Mouse (Mus musculus) NIH3T3 (cell line): Measurements from ENCODE around the gene Cenpp.

Experiments used
- DNase-seq: peaks from one replicate; pipeline ENCODE4 v3.0.0-alpha.2; 2012; ENCODE audit warnings: low read depth

Cenpp gene

GRCm38 (mm10) chr13:49526235-49526634, 126.3 kb downstream of the Cenpp start:
- DNase-seq: no peak

DNA sequence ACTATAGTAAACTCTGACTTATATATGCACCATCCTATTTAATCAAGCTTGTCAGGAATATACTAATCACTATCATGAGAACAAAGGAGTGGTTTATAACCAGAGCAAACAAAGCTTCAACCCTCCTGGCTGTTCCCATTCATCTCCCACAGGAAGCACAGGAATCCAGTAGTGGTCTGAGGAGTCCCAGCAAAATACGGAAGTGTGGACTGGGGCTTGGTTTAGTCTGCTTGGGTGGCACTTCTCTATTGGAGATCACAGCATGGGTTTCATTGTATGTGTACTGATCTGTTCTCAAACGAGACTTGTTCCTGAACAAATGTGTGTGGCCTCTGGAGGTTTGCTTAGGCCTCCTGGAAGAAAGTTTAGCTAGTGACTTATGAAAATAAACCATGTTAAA, 133.8 kb downstream of the Cenpp start:
- DNase-seq: no peak

DNA sequence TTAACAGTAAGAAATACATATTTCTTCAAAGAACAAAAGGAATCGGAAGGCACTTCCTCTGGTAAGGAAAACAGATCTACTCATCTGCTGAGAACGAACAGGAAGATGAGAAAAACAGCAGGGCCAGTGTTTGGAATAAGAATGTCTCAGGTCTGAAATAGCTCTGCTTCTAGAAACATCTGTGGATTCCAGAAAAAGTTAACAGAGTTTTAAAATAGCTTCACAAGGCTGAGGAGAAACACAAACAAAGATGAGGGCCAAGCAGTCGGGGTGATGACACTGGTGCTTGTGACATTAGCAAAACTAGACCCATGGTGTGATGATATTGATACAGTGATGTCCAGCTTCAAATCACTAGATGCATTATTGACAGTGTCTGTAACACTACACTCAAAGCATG, 145.4 kb downstream of the Cenpp start:
- no peak for DNase-seq

DNA sequence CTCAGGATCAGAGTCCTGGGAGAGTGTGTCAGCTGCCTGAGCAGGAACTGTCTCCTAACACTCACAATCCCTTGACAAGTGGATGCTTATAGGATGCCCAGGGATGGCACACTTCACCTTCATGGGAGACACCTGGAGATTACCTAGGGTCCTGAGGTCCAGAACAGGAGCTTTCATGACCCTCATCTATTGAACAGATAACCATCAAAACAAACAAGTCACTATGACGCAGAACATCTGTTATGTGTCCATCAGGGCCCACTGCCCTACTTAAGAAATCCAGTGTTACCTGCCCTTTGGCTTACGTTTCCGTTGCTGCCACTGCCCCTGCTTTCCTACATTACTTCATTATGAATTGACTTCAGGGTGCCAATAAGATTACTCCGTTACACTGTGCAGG, 146.8 kb downstream of the Cenpp start:
- no peak for DNase-seq

DNA sequence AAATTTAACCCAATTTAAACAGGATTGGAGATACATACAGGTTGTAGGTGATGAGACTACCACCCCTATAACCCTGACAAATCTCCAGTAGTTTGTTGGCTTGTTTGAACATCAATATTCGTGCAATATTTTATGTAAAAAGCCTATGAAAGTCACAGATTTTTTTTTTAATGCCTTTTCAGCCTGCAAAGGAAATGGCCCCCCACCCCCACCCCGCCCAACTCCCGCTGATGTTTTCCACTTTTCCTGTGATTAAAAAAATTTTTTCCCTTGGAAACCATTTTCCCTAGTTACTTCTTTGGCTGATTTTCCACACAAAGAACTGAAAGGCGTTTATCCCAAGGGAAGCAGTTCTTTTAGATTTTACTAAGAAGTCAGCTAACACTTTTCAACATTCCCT, 148.1 kb downstream of the Cenpp start, which contains the start of gene Ecm2:
Gene Ecm2 (plus strand): TSS at position 301 of the 400 bp plus-strand sequence.
- DNase-seq: peak; percentile 27

DNA sequence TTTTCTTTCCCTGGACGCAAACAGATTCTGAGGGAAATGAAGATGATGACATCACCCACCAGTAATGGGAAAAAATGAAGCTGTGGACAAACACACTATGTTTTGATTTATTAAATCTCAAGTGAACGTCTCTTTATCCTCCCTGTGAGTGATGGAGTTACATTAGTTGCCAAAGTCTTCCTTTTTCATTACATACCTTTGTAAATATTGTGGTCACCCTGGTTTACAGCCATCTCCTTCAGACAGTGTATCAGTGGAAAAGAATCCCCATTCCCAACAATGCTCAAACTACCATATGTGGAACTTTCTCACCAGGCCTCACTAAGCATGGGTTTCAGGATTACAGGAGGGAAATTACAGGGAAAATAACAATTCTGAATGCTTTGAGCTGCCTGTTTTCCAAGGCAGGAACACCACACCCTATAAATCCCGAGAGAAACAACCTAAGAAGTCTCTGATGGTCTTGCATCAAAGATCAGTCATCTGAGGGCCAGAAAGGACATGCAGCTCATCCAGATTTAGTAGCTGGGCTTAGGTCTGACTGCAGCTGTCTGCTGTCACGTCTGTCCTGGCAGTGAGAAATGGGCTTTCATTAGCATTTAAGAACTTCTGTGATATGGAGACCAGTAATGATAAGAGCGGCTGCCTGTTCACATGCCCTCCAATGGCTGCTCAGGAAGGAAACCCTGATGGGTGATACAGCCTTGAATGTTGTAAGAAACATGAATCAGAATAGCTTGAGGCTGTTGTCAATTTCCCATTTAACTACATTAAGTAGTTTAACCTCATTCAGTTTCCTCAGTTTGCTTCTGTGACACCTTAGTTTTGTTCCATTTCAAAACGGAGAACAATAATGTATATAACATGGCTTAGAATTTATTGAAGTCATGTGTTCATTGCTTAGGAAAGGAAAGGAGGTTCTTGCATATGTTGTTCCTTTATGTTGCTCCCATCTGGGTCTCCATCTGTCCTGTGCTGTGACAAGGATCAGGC, 159.9 kb downstream of the Cenpp start, which contains the start of gene Tes3-ps:
Gene Tes3-ps (plus strand): TSS at position 943 of the 993 bp plus-strand sequence.
- peak; percentile 76 for DNase-seq

DNA sequence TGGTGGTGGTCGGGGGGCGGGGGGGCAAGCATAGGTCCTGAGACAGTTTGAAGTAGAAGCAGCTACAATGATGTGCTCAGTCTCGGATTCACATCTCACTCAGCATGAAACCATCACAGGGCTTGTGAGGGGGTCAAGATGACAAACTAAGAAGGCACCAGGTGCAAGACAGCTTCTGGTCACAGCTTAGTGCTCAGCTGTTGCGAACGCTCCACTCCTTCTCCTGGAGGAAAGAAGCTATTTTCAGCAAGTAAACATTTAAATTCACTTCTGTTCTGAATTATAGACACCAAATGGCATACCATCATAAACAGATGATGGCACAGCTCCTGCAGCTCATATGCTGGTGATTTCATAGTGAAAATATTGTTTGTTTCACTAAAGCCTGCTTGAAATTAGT, 167.2 kb downstream of the Cenpp start:
- DNase-seq: peak; percentile 57

GRCm38 (mm10) chr13:49480551-49480950, 172.0 kb downstream of the Cenpp start:
- DNase-seq: peak; percentile 41

DNA sequence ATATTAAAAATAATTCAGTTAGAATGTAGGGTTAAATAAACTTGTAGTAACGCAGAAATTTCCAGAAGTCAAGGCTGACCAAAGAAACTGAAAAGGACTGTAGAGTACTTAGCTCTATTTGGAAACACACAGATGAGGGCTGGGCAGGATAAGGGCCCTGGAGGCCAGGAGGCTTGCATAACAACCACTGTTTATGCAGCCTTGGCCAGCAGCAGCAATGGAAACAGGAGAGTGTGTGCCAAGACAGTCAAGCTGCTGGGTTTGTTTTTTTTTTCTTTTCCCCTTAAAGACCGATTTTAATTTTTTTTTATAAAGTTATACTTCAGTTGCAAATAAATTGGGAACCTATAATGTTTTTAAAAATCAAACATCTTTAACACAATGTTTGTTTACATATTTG, 172.5 kb downstream of the Cenpp start:
- peak; percentile 92 for DNase-seq

GRCm38 (mm10) chr13:49479399-49479798, 173.2 kb downstream of the Cenpp start:
- DNase-seq: no peak

DNA sequence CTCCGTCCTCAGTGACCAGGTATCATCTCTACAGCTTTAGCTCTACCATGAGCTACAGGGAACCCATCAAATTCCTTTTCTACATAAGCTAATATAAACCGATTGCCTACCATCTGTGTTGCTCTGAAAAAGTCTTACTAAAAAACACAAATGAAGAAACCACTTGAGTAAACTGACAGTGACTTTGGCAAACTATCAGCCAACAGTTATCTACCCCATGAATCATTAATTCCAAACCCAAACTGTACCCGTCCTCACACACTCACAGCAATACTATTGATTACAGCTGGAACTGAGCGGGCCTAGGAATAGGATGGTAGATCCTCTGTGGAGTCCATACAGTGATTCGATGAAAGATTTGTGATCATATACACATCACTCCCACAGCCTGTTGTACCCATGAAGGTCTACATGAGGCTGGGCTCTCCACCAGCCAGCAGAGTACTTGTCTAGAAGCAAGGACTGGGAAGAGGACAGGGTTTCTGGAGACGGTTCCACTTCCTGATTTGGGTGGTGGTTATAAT, 173.7 kb downstream of the Cenpp start:
- DNase-seq: no peak

GRCm38 (mm10) chr13:49477887-49478286, 174.7 kb downstream of the Cenpp start:
- no peak for DNase-seq

DNA sequence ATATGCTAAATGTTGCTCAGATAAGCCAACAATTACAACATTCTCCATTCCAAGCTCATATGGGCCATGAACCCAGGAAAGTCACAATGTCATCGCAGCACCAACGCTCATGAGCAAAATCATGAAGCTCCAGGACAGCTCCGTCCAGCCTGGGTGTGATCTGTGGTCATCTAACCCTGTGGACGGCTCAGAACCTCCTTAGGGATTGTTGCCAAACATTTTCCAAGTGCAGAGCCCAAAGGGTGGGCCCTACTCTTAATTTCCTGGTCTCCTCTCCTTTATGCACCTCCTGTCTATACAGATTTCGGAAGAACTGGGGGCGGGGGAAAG, 179.9 kb downstream of the Cenpp start:
- DNase-seq: no peak

DNA sequence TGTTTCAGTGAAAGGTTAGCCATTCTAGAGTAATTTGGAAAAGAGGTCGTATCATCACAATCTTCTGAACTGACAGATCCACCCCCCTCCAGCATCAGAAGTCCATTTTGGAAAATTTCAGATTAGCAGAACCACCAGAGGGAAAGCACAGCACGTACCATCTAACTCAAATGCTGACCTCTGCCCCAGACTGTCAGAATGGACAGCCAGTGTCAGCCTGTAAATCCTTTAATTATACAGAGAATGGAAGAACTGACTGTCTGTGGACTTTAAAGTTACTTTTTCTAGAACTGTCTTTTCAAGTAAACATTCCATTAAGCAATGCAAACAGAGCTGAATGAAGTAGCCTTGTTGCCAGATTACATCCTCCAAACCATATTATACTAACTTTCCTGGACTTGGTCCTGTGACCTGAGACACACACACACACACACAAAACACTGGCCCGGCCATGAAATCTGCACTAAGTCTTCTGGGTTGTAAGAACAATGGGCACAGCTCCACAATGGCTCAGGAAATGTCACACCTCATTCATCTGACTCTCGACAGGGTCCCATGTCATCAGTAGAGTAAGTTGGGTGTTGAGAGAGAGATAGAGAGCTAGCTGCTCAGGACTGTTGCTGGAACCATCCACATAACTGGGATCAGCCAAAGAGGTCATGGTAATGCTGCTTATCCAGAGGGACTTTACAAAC, 180.5 kb downstream of the Cenpp start:
- DNase-seq: no peak

DNA sequence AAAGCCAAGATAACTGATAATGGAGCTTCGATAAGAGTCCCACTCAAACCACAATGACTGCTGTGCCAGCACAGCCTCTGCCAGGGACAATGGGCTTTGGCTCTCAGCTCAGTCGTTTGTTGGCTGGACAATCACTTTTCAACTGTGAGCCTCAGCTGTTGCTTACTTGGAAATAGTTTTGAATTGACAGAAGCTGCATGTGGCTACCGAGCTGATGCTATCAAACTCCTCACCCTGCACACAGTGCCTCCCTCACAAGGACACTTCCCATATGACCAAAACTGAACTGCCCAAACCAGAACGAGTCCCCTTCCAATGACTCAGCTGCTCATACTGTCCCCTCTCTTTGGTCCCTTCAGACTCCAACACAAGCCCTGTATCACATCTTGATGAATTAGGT, 181.8 kb downstream of the Cenpp start:
- no peak for DNase-seq

DNA sequence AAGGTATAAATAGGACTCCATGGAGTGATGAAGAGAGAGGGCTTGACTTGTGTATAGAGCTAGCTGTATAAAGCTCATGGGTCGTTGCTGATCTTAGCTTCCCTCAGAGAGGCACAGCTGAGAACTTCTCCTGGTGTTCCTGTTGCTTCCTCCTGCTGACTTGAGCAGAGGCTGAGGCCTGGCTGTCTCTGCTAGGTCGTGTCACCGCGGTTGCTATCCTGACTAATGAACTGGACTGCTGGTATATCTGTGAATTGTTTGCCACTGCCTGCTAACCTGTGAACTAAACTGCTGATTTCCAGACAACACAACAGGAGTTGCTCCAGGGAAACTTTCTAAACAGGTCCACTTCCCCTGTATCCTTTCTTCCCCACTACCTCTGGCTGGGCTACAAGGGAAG, 182.3 kb downstream of the Cenpp start:
- no peak for DNase-seq

GRCm38 (mm10) chr13:49469002-49469401, 183.6 kb downstream of the Cenpp start:
- no peak for DNase-seq

DNA sequence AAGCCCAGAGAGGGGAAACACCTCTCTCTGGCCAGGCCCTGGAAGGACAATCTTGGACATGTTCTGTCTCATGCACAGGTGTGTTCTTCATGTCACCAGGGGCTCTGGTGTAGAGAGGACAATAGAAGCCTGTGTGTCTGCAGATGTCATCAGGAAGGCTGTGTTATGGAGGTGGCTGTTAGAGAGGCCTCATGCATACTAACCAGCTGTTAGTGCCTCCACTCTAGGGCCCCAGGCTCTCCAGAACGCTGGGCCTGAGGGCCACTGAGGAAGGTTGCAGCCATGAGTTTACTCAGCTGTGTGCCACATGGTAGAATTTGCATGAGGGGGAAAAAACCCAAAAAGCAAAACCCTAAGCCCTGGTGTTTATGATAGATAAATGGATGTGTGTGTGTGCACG, 185.0 kb downstream of the Cenpp start:
- DNase-seq: no peak

DNA sequence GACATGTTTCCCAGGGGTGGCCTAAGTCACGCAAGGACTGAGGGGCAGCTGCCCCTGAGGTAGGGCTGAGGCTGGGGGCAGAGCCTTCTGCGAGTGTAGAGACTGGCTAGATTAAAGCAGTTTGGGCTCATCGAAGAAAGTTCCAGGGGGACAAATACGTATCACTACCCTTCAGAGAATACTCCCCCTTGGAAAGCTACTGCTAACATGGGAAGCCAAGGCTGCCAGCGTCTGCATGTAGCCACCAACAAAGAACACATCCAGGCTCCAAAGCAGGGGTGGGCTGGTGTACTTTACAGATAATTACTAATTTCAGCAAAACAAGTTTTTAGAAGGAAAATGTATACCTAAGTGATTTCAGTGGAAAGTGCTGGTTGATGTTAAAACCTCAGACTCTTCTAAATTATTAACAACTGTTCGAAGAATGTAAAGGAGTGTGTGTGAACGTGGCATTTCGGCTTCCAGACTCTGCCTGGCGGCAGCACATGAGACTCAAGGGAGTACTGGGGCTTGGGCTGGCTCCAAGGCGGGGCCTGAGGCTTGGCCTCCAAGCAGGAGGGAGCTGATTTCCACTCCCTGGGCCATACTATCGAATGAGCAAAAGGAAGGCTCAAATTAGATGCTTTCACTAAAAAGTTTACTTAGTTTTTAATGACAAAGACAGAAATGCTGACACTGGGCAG, 186.1 kb downstream of the Cenpp start:
- peak; percentile 86 for DNase-seq

DNA sequence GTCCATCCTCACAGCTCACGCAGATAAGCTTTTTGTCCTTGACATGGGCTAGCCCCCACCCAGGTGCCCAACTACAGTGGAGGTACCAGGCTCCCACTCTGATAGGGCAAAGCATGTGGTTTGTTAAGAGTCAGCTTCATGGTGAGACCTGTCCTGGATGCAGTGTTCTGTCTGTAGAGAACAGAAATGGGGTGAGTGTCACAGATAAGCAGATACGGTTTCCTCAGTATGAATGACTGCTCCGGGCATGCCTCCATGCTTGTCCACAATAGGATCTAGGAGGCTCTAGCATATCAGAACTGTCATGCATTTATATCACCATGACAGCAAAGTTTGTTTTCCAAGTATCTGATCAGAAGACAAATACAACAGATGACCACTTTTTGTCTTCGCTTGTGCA, 186.7 kb downstream of the Cenpp start:
- no peak for DNase-seq

GRCm38 (mm10) chr13:49462921-49463320, 189.7 kb downstream of the Cenpp start:
- no peak for DNase-seq

DNA sequence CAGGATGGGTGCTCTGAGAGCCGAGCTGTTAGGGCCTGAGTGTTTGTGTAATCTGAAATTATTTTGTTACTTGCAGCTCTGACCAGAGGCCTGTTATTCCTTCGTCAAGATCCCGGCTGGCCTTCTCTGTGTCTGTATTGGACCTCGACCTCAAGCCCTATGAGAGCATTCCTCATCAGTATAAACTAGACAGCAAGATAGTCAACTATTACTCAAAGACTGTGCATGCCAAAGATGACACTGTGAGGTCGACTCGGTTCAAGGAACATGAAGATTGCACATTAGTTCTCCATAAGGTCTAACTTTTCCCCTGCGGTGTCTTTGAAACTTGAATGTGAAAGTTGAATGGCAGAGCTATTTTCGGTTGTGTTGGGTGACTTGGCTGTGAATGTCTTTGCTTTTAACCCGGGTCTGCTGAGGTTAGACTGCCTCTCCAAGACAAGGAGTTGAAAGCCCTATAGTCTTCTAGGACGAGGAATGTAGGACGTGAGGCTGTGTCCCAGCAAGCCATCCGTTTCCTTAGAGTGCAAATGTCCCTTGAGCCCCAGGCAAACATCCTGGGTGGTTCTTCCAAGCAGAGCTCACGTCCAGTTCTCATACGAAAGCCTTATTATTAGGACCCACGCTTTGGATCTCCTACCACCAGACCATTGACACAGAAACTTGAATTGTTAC, 191.0 kb downstream of the Cenpp start:
- no peak for DNase-seq
